Mouse (Mus musculus) kidney, postnatal 14 days (tissue): ENCODE results near the gene Olfr769.
"Not testable (repeated sequence)": the region's sequence is repeated elsewhere in the genome, so short reads cannot be mapped to it uniquely, and the experiment has no call there.

Experiments used
- DNase-seq: peaks from one replicate; pipeline ENCODE4 v3.0.0; 2022; ENCODE audit warnings: mixed read lengths

Gene Olfr769

GRCm38 (mm10) chr10:129117761-129118160, at the start of gene Olfr769:
Gene Olfr769, minus strand, starts transcription at chr10:129117861.
- DNase-seq: no peak

- no peak for DNase-seq
These were observed 47.0 kb upstream of the Olfr769 start, which contains the start of gene Olfr771 for GRCm38 (mm10) chr10:129164651-129165050. Gene Olfr771, minus strand, starts transcription at chr10:129164751.

- DNase-seq: no peak
These were observed 21.2 kb upstream of the Olfr769 start, which contains the start of gene Olfr770 for GRCm38 (mm10) chr10:129138898-129139297. Gene Olfr770, minus strand, starts transcription at chr10:129138998.

GRCm38 (mm10) chr10:129115146-129115545, 2.5 kb downstream of the Olfr769 start:
- DNase-seq: no peak

GRCm38 (mm10) chr10:129101231-129101630, 16.4 kb downstream of the Olfr769 start:
- no peak for DNase-seq

- DNase-seq: no peak
These were observed 18.4 kb downstream of the Olfr769 start, which contains the start of gene Olfr768 for GRCm38 (mm10) chr10:129099275-129099674. Gene Olfr768, minus strand, starts transcription at chr10:129099375.

- not testable (repeated sequence) for DNase-seq
These were observed 34.9 kb downstream of the Olfr769 start, which contains the start of gene Olfr767 for GRCm38 (mm10) chr10:129082810-129083209. Gene Olfr767, minus strand, starts transcription at chr10:129082910.

GRCm38 (mm10) chr10:129068877-129069276, 48.8 kb downstream of the Olfr769 start, which contains the start of gene Olfr766-ps1:
Gene Olfr766-ps1, minus strand, starts transcription at chr10:129068977.
- no peak for DNase-seq
